Mouse (Mus musculus) kidney, postnatal 0 days (tissue): ENCODE results near the gene 1700011L22Rik. TPM values are rescaled to one million over a fixed set of nuclear protein-coding genes. Genes with fewer than 3 reads are reported as not detected.

ENCODE experiments used
- ATAC-seq: fragments of 200-750 bp; cut with Nextera tagmentation; replicated peaks from 2 replicates; pipeline ENCODE4 v1.8.0; 2017; ENCODE audit warnings: low read depth, moderate number of reproducible peaks, moderate TSS enrichment, moderate library complexity; ENCODE audit not compliant: low FRiP score
- DNase-seq: peaks from one replicate; pipeline ENCODE4 v3.0.0-alpha.2; 2016; ENCODE audit warnings: low spot score
- H3K27ac ChIP-seq: fragments of 300-500 bp; sonication (generic); 2 replicates; pipeline ENCODE4 v1.5.1; 2014; ENCODE audit warnings: mild to moderate bottlenecking
- H3K27me3 ChIP-seq: fragments of 300-500 bp; sonication (generic); 2 replicates; pipeline ENCODE4 v1.6.1; 2014; ENCODE audit warnings: low read length, mixed read lengths; ENCODE audit not compliant: insufficient read depth
- H3K36me3 ChIP-seq: fragments of 300-500 bp; sonication (generic); 2 replicates; pipeline ENCODE4 v1.6.1; 2014; ENCODE audit warnings: low read length, mixed read lengths; ENCODE audit not compliant: insufficient read depth
- H3K4me1 ChIP-seq: fragments of 300-500 bp; sonication (generic); replicated peaks from 2 replicates; pipeline ENCODE4 v1.6.1; 2014; ENCODE audit warnings: antibody characterized with exemption, low read length, mixed read lengths; ENCODE audit not compliant: insufficient read depth
- H3K4me2 ChIP-seq: fragments of 300-500 bp; sonication (generic); 2 replicates; pipeline ENCODE4 v1.6.1; 2014; ENCODE audit warnings: mild to moderate bottlenecking, low read length, moderate library complexity, mixed read lengths
- H3K4me3 ChIP-seq: fragments of 300-500 bp; sonication (generic); replicated peaks from 2 replicates; pipeline ENCODE4 v1.5.1; 2014; ENCODE audit warnings: low read depth, low read length
- H3K9ac ChIP-seq: fragments of 300-500 bp; sonication (generic); 2 replicates; pipeline ENCODE4 v1.6.1; 2014; ENCODE audit warnings: low read depth, low read length
- H3K9me3 ChIP-seq: fragments of 300-500 bp; sonication (generic); replicated peaks from 2 replicates; pipeline ENCODE4 v1.6.1; 2016; ENCODE audit warnings: low read length, inconsistent platforms, mixed read lengths
- CTCF ChIP-seq: IDR thresholded peaks from 2 replicates; pipeline ENCODE4 v1.5.1; 2016; ENCODE audit warnings: antibody characterized with exemption, low read depth, mild to moderate bottlenecking, moderate library complexity
- WGBS: fragments of 180-500 bp; shearing (Covaris S2); extraction: QIAGEN DNeasy Blood & Tissue Kit; methylation state at CpG from one replicate; pipeline ENCODE4 v1.1.7; 2014; 5-methylcytosine and 5-hydroxymethylcytosine counted together
- polyA plus RNA-seq: library from polyadenylated mRNA; unstranded; fragments of >200 nt; fragmentation: Nextera tagmentation; extraction: Ambion mirVana; gene quantifications from 2 replicates; pipeline ENCODE4 v1.2.1, GENCODE M21; 2015

Gene 1700011L22Rik
- polyA plus RNA-seq, 1 experiment from 2014 or later: not detected

GRCm38 (mm10) chr8:79227916-79228315, 20.5 kb downstream of the 1700011L22Rik start:
- no peak overlapping the region for H3K4me3 ChIP-seq
- H3K4me1 ChIP-seq: no peaks in the 10 kb centered on the region; the same call in 1 of the 2 replicates
- no peak overlapping the region for H3K4me2 ChIP-seq
- no peaks in the 10 kb centered on the region for H3K27me3 ChIP-seq
- ATAC-seq (no peak), DNase-seq (no peak)
- H3K9me3 ChIP-seq: no peaks in the 10 kb centered on the region
- no peak overlapping the region for H3K27ac ChIP-seq
- WGBS: 80% methylated on average over 3 of the region's 3 CpGs
- no peaks in the 10 kb centered on the region for H3K36me3 ChIP-seq
- TF ChIP-seq CTCF: no peak
- no peak overlapping the region for H3K9ac ChIP-seq

- Histone ChIP-seq H3K27me3 (no peaks in the 10 kb centered on the region), H3K4me3 (no peak overlapping the region), H3K9me3 (no peaks in the 10 kb centered on the region), H3K9ac (no peak overlapping the region), H3K36me3 (no peaks in the 10 kb centered on the region), H3K4me2 (no peak overlapping the region), H3K27ac (no peak overlapping the region), H3K4me1 (no peaks in the 10 kb centered on the region; the same call in 1 of the 2 replicates)
- no peak for TF ChIP-seq CTCF
- ATAC-seq (no peak), DNase-seq (no peak)
- 76% methylated on average over 4 of the region's 4 CpGs for WGBS
These were observed 21.2 kb downstream of the 1700011L22Rik start for GRCm38 (mm10) chr8:79227194-79227593.

GRCm38 (mm10) chr8:79226046-79226445, 22.3 kb downstream of the 1700011L22Rik start:
- 91% methylated on average over 3 of the region's 3 CpGs for WGBS
- no peak for DNase-seq
- no peak for TF ChIP-seq CTCF

GRCm38 (mm10) chr8:79225586-79225985, 22.8 kb downstream of the 1700011L22Rik start:
- no peaks in the 10 kb centered on the region for H3K36me3 ChIP-seq
- H3K9me3 ChIP-seq: no peaks in the 10 kb centered on the region
- no peak for DNase-seq
- no peak overlapping the region for H3K9ac ChIP-seq
- no peak overlapping the region for H3K27ac ChIP-seq
- no peak for ATAC-seq
- no peaks in the 10 kb centered on the region for H3K27me3 ChIP-seq
- no peak overlapping the region for H3K4me3 ChIP-seq
- TF ChIP-seq CTCF: no peak
- no peaks in the 10 kb centered on the region; the same call in 1 of the 2 replicates for H3K4me1 ChIP-seq
- WGBS: 81% methylated on average over 7 of the region's 7 CpGs
- H3K4me2 ChIP-seq: no peak overlapping the region

More at GRCm38 (mm10) chr8:79226046-79226445, 22.3 kb downstream of the 1700011L22Rik start:
- no peak for ATAC-seq
- Histone ChIP-seq H3K27ac (no peak overlapping the region), H3K4me2 (no peak overlapping the region), H3K4me1 (no peaks in the 10 kb centered on the region; the same call in 1 of the 2 replicates), H3K27me3 (no peaks in the 10 kb centered on the region), H3K9me3 (no peaks in the 10 kb centered on the region), H3K9ac (no peak overlapping the region), H3K4me3 (no peak overlapping the region), H3K36me3 (no peaks in the 10 kb centered on the region)

- no peaks in the 10 kb centered on the region for H3K9me3 ChIP-seq
- H3K36me3 ChIP-seq: no peaks in the 10 kb centered on the region
- no peak overlapping the region for H3K27ac ChIP-seq
- 94% methylated on average over 9 of the region's 9 CpGs for WGBS
- H3K4me3 ChIP-seq: no peak overlapping the region
- no peaks in the 10 kb centered on the region; the same call in 1 of the 2 replicates for H3K4me1 ChIP-seq
- no peak for TF ChIP-seq CTCF
- ATAC-seq (no peak), DNase-seq (no peak)
- no peaks in the 10 kb centered on the region for H3K27me3 ChIP-seq
- no peak overlapping the region for H3K4me2 ChIP-seq
- H3K9ac ChIP-seq: no peak overlapping the region
These were observed 24.0 kb downstream of the 1700011L22Rik start for GRCm38 (mm10) chr8:79224363-79224762.

- no peak overlapping the region for H3K27ac ChIP-seq
- H3K9me3 ChIP-seq: no peaks in the 10 kb centered on the region
- H3K4me3 ChIP-seq: no peak overlapping the region
- WGBS: 57% methylated on average over 5 of the region's 5 CpGs
- H3K4me1 ChIP-seq: no peaks in the 10 kb centered on the region; the same call in 1 of the 2 replicates
- no peak for TF ChIP-seq CTCF
- H3K4me2 ChIP-seq: no peak overlapping the region
- DNase-seq (no peak), ATAC-seq (no peak)
- H3K9ac ChIP-seq: no peak overlapping the region
- no peaks in the 10 kb centered on the region for H3K36me3 ChIP-seq
- no peaks in the 10 kb centered on the region for H3K27me3 ChIP-seq
These were observed 25.6 kb downstream of the 1700011L22Rik start for GRCm38 (mm10) chr8:79222752-79223141.

- Histone ChIP-seq H3K4me1 (no peaks in the 10 kb centered on the region; the same call in 1 of the 2 replicates), H3K27me3 (no peaks in the 10 kb centered on the region), H3K27ac (no peak overlapping the region), H3K4me2 (no peak overlapping the region), H3K9me3 (no peaks in the 10 kb centered on the region), H3K36me3 (no peaks in the 10 kb centered on the region), H3K9ac (no peak overlapping the region), H3K4me3 (no peak overlapping the region)
- TF ChIP-seq CTCF: no peak
- no peak for ATAC-seq
- WGBS: 51% methylated on average over 5 of the region's 5 CpGs
- no peak for DNase-seq
These were observed 26.1 kb downstream of the 1700011L22Rik start for GRCm38 (mm10) chr8:79222106-79222751.
